Mouse (Mus musculus): ENCODE measurements around the gene Nmnat3. TPM values are rescaled to one million over a fixed set of nuclear protein-coding genes. Genes with fewer than 3 reads are reported as not detected.

Nmnat3 gene
- 15.0 TPM for polyA plus RNA-seq (2014; fragmentation: Illumina TruSeq; extraction: RNeasy Lipid Tissue Mini Kit (QIAGEN cat#74804); ENCODE audit: low read depth, low replicate concordance)

GRCm38 (mm10) chr9:98287135-98287534 lies at the start of gene Nmnat3:
Nmnat3 (plus strand) TSS chr9:98287435.

GRCm38 (mm10) chr9:98422656-98423055 lies 135.4 kb downstream of the Nmnat3 start, which contains the start of gene Rbp1:
Rbp1 (plus strand) TSS chr9:98422961.

Other genes starting within 250 kb of the Nmnat3 start
- 0.57 TPM for gene Rbp1, start 135.5 kb downstream of the Nmnat3 start, polyA plus RNA-seq (2014; fragmentation: Illumina TruSeq; extraction: RNeasy Lipid Tissue Mini Kit (QIAGEN cat#74804); ENCODE audit: low read depth, low replicate concordance)
- gene Rbp2, start 198.7 kb downstream of the Nmnat3 start, polyA plus RNA-seq (2014; fragmentation: Illumina TruSeq; extraction: RNeasy Lipid Tissue Mini Kit (QIAGEN cat#74804); ENCODE audit: low read depth, low replicate concordance) = not detected

All from testis, adult 10 weeks (tissue).